Mouse (Mus musculus) limb, embryonic 11.5 days (tissue): ENCODE data around the gene Mvp. TPM values are rescaled to one million over a fixed set of nuclear protein-coding genes. Genes with fewer than 3 reads are reported as not detected.

Experiments
- ATAC-seq: fragments of 200-750 bp; cut with Nextera tagmentation; 2 replicates; pipeline ENCODE4 v1.8.0; 2017; ENCODE audit warnings: low read depth; ENCODE audit not compliant: insufficient number of reproducible peaks, low FRiP score, low TSS enrichment
- DNase-seq: peaks from one replicate; pipeline ENCODE4 v3.0.0-alpha.2; 2015; ENCODE audit warnings: low spot score
- H3K27ac ChIP-seq: fragments of 300-500 bp; sonication (generic); replicated peaks from 2 replicates; pipeline ENCODE4 v1.5.1; 2014; ENCODE audit warnings: low read depth, mild to moderate bottlenecking, low read length
- H3K27me3 ChIP-seq: fragments of 300-500 bp; sonication (generic); 2 replicates; pipeline ENCODE4 v1.6.1; 2014; ENCODE audit warnings: mild to moderate bottlenecking, low read length, mixed read lengths; ENCODE audit not compliant: control insufficient read depth, insufficient read depth
- H3K36me3 ChIP-seq: fragments of 300-500 bp; sonication (generic); 2 replicates; pipeline ENCODE4 v1.6.1; 2014; ENCODE audit warnings: mild to moderate bottlenecking, low read length, moderate library complexity, mixed read lengths; ENCODE audit not compliant: control insufficient read depth, insufficient read depth
- H3K4me1 ChIP-seq: fragments of 300-500 bp; sonication (generic); 2 replicates; pipeline ENCODE4 v1.6.1; 2014; ENCODE audit warnings: low read length, mixed read lengths; ENCODE audit not compliant: control insufficient read depth, insufficient read depth
- H3K4me2 ChIP-seq: fragments of 300-500 bp; sonication (generic); 2 replicates; pipeline ENCODE4 v1.6.1; 2014; ENCODE audit warnings: low read depth, mild to moderate bottlenecking, moderate library complexity; ENCODE audit not compliant: severe bottlenecking
- H3K4me3 ChIP-seq: fragments of 300-500 bp; sonication (generic); 2 replicates; pipeline ENCODE4 v1.5.1; 2014; ENCODE audit warnings: low read depth, low read length
- H3K9ac ChIP-seq: fragments of 300-500 bp; sonication (generic); 2 replicates; pipeline ENCODE4 v1.6.1; 2014; ENCODE audit warnings: mild to moderate bottlenecking, low read length
- H3K9me3 ChIP-seq: fragments of 300-500 bp; sonication (generic); 2 replicates; pipeline ENCODE4 v1.6.1; 2016; ENCODE audit warnings: low read length; ENCODE audit not compliant: control insufficient read depth
- WGBS: fragments of 180-500 bp; shearing (Covaris S2); extraction: QIAGEN DNeasy Blood & Tissue Kit; methylation state at CpG from one replicate; pipeline ENCODE4 v1.1.7; 2014; 5-methylcytosine and 5-hydroxymethylcytosine counted together
- polyA plus RNA-seq: library from polyadenylated mRNA; unstranded; fragments of >200 nt; fragmentation: Nextera tagmentation; extraction: Ambion mirVana; gene quantifications from 2 replicates; pipeline ENCODE4 v1.2.1, GENCODE M21; 2014

The Mvp gene
- polyA plus RNA-seq, 1 experiment from 2014 or later = 2.3 TPM

- Histone ChIP-seq H3K27me3 (peaks cover 29% of the 10 kb centered on the region), H3K4me2 (no peak overlapping the region), H3K4me3 (no peak overlapping the region), H3K9me3 (no peaks in the 10 kb centered on the region), H3K36me3 (no peaks in the 10 kb centered on the region), H3K9ac (no peak overlapping the region), H3K27ac (no peak overlapping the region), H3K4me1 (peaks cover 5% of the 10 kb centered on the region)
- DNase-seq = peak; percentile 21
- no peak for ATAC-seq
- WGBS = 0% methylated on average over 8 of the region's 8 CpGs
Observed at GRCm38 (mm10) chr7:126952646-126953045, 61.8 kb downstream of the Mvp start.

- Histone ChIP-seq H3K27ac (no peak overlapping the region), H3K9me3 (no peaks in the 10 kb centered on the region), H3K4me3 (no peak overlapping the region), H3K4me2 (no peak overlapping the region), H3K9ac (no peak overlapping the region), H3K36me3 (no peaks in the 10 kb centered on the region), H3K4me1 (peaks cover 5% of the 10 kb centered on the region), H3K27me3 (peaks cover 29% of the 10 kb centered on the region)
- DNase-seq = no peak
- ATAC-seq = no peak
- 34% methylated on average over 4 of the region's 4 CpGs for WGBS
Observed at GRCm38 (mm10) chr7:126951741-126952140, 62.7 kb downstream of the Mvp start.

GRCm38 (mm10) chr7:126950647-126951615, 63.5 kb downstream of the Mvp start:
- peaks cover 5% of the 10 kb centered on the region for H3K4me1 ChIP-seq
- no peak for ATAC-seq
- no peaks in the 10 kb centered on the region for H3K9me3 ChIP-seq
- H3K27ac ChIP-seq = no peak overlapping the region
- no peak for DNase-seq
- H3K4me3 ChIP-seq = no peak overlapping the region
- WGBS = 6% methylated on average over 26 of the region's 26 CpGs
- H3K27me3 ChIP-seq = peaks cover 29% of the 10 kb centered on the region
- no peak overlapping the region for H3K4me2 ChIP-seq
- H3K9ac ChIP-seq = no peak overlapping the region
- H3K36me3 ChIP-seq = no peaks in the 10 kb centered on the region

- no peaks in the 10 kb centered on the region for H3K36me3 ChIP-seq
- ATAC-seq (peak; percentile 79), DNase-seq (peak; percentile 98)
- 0 out of 2 replicates have a peak within 1 kb of the TSS, but pooled peaks have one; percentile 12 for H3K9ac ChIP-seq
- H3K4me1 ChIP-seq = peaks cover 5% of the 10 kb centered on the region
- no peak within 1 kb of the TSS for H3K27ac ChIP-seq
- peaks cover 29% of the 10 kb centered on the region for H3K27me3 ChIP-seq
- no peaks in the 10 kb centered on the region for H3K9me3 ChIP-seq
- under 1% methylated on average over 40 of the region's 42 CpGs for WGBS
- H3K4me3 ChIP-seq = peak within 1 kb of the TSS; percentile 39
- peak within 1 kb of the TSS; percentile 97 for H3K4me2 ChIP-seq
Observed at GRCm38 (mm10) chr7:126949793-126950646, 64.4 kb downstream of the Mvp start, which contains the start of gene Sez6l2. TSS of gene Sez6l2 (plus strand) at chr7:126950563.

- Histone ChIP-seq H3K36me3 (no peaks in the 10 kb centered on the region), H3K27ac (no peak within 1 kb of the TSS), H3K4me2 (peak within 1 kb of the TSS; percentile 97), H3K4me3 (peak within 1 kb of the TSS; percentile 39), H3K27me3 (peaks cover 29% of the 10 kb centered on the region), H3K9me3 (no peaks in the 10 kb centered on the region), H3K9ac (0 out of 2 replicates have a peak within 1 kb of the TSS, but pooled peaks have one; percentile 12), H3K4me1 (peaks cover 5% of the 10 kb centered on the region)
- ATAC-seq = peak; percentile 60
- 1% methylated on average over 21 of the region's 21 CpGs for WGBS
- DNase-seq = no peak
Observed at GRCm38 (mm10) chr7:126949403-126949792, 65.0 kb downstream of the Mvp start, which contains the start of gene Asphd1. TSS of gene Asphd1 (minus strand) at chr7:126949582.

GRCm38 (mm10) chr7:126948626-126949025, 65.8 kb downstream of the Mvp start:
- Histone ChIP-seq H3K9me3 (no peaks in the 10 kb centered on the region), H3K27me3 (peaks cover 29% of the 10 kb centered on the region), H3K4me2 (no peak overlapping the region), H3K36me3 (no peaks in the 10 kb centered on the region), H3K9ac (no peak overlapping the region), H3K4me3 (no peak overlapping the region), H3K27ac (no peak overlapping the region), H3K4me1 (peaks cover 5% of the 10 kb centered on the region)
- ATAC-seq (no peak), DNase-seq (no peak)
- 75% methylated on average over 10 of the region's 10 CpGs for WGBS

GRCm38 (mm10) chr7:126946530-126946929, 67.9 kb downstream of the Mvp start:
- peak; percentile 37 for DNase-seq
- peaks cover 17% of the 10 kb centered on the region for H3K27me3 ChIP-seq
- H3K9me3 ChIP-seq = no peaks in the 10 kb centered on the region
- no peak overlapping the region for H3K4me2 ChIP-seq
- 44% methylated on average over 3 of the region's 3 CpGs for WGBS
- H3K9ac ChIP-seq = no peak overlapping the region
- no peak overlapping the region for H3K27ac ChIP-seq
- no peak overlapping the region for H3K4me3 ChIP-seq
- peaks cover 3% of the 10 kb centered on the region; the same call in 1 of the 2 replicates for H3K36me3 ChIP-seq
- no peak for ATAC-seq
- peaks cover 5% of the 10 kb centered on the region for H3K4me1 ChIP-seq

GRCm38 (mm10) chr7:126941801-126942200, 72.6 kb downstream of the Mvp start:
- DNase-seq (no peak), ATAC-seq (no peak)
- Histone ChIP-seq H3K27ac (no peak overlapping the region), H3K4me2 (no peak overlapping the region), H3K27me3 (no peaks in the 10 kb centered on the region), H3K9ac (0 out of 2 replicates have a peak overlapping the region, but pooled peaks have one; percentile 7), H3K4me1 (no peaks in the 10 kb centered on the region), H3K9me3 (no peaks in the 10 kb centered on the region), H3K4me3 (no peak overlapping the region), H3K36me3 (peaks cover 6% of the 10 kb centered on the region; the same call in 1 of the 2 replicates)
- 77% methylated on average over 5 of the region's 5 CpGs for WGBS
